Comparison of ENCODE assay signal across 8 mouse cellular contexts in genomic region chr14:21501048-21501657, GRCm38 (mm10). TPM values are rescaled to one million over a fixed set of nuclear protein-coding genes. Genes with fewer than 3 reads are reported as not detected.
DNase-seq lines count a peak whose midpoint lies in the region; ATAC-seq and TF ChIP-seq lines count a peak whose summit lies in the region.

No protein-coding gene starts in this region.

- peaks cover 71% of the 10 kb centered on the region for H3K36me3 ChIP-seq in E14TG2a.4 (ENCODE audit: insufficient read depth, low read length)
- no peaks in the 10 kb centered on the region for H3K36me3 ChIP-seq in embryonic facial prominence, embryonic 11.5 days (replicated peaks; ENCODE audit: control insufficient read depth, insufficient read depth, low read depth, low read length)
- H3K36me3 ChIP-seq in heart, postnatal 0 days (replicated peaks; ENCODE audit: control insufficient read depth, insufficient read depth, low read length), result no peaks in the 10 kb centered on the region
- peaks cover 10% of the 10 kb centered on the region for H3K36me3 ChIP-seq in limb, embryonic 10.5 days
- peaks cover 7% of the 10 kb centered on the region for H3K36me3 ChIP-seq in midbrain, embryonic 10.5 days

- no peaks in the 10 kb centered on the region for H3K27me3 ChIP-seq in E14TG2a.4 (ENCODE audit: insufficient read depth, low read length)
- no peaks in the 10 kb centered on the region for H3K27me3 ChIP-seq in embryonic facial prominence, embryonic 11.5 days (ENCODE audit: control insufficient read depth, insufficient read depth, low read length)
- no peaks in the 10 kb centered on the region for H3K27me3 ChIP-seq in heart, postnatal 0 days (ENCODE audit: control insufficient read depth, insufficient read depth, low read length)
- no peaks in the 10 kb centered on the region for H3K27me3 ChIP-seq in limb, embryonic 10.5 days (ENCODE audit: low read depth, poor library complexity, severe bottlenecking)
- no peaks in the 10 kb centered on the region for H3K27me3 ChIP-seq in midbrain, embryonic 10.5 days (ENCODE audit: low read depth, poor library complexity, severe bottlenecking)

- H3K9ac ChIP-seq in embryonic facial prominence, embryonic 11.5 days (replicated peaks; ENCODE audit: low read length), result peak overlapping the region; percentile 72
- peak overlapping the region; percentile 93 for H3K9ac ChIP-seq in heart, postnatal 0 days (replicated peaks; ENCODE audit: low read depth, low read length)

- peak overlapping the region; percentile 91 for H3K27ac ChIP-seq in embryonic facial prominence, embryonic 11.5 days (replicated peaks; ENCODE audit: low read depth, low read length)
- peak overlapping the region; percentile 100 for H3K27ac ChIP-seq in heart, postnatal 0 days (ENCODE audit: low read depth)
- peak overlapping the region; percentile 95 for H3K27ac ChIP-seq in limb, embryonic 10.5 days
- peak overlapping the region; percentile 99 for H3K27ac ChIP-seq in midbrain, embryonic 10.5 days (replicated peaks)

- H3K4me2 ChIP-seq in embryonic facial prominence, embryonic 11.5 days (ENCODE audit: low read depth, low read length), result peak overlapping the region; percentile 39
- H3K4me2 ChIP-seq in heart, postnatal 0 days (ENCODE audit: low read depth, low read length), result peak overlapping the region; percentile 65

- ATAC-seq in embryonic facial prominence, embryonic 11.5 days (replicated peaks; ENCODE audit: insufficient number of reproducible peaks, low FRiP score, low TSS enrichment, low read depth), result peak; percentile 5; the same call in 1 of the 2 replicates
- peak; percentile 59 for ATAC-seq in heart, postnatal 0 days (ENCODE audit: insufficient read depth, low read depth)

- no peaks in the 10 kb centered on the region for H3K9me3 ChIP-seq in E14TG2a.4 (ENCODE audit: low read length)
- no peaks in the 10 kb centered on the region for H3K9me3 ChIP-seq in embryonic facial prominence, embryonic 11.5 days (replicated peaks; ENCODE audit: control insufficient read depth, low read length)
- H3K9me3 ChIP-seq in heart, postnatal 0 days (replicated peaks; ENCODE audit: control insufficient read depth, low read length), result no peaks in the 10 kb centered on the region
- no peaks in the 10 kb centered on the region for H3K9me3 ChIP-seq in limb, embryonic 10.5 days (replicated peaks)
- no peaks in the 10 kb centered on the region for H3K9me3 ChIP-seq in midbrain, embryonic 10.5 days (replicated peaks)

- TF ChIP-seq CTCF in E14TG2a.4 (conservative IDR thresholded peaks at IDR 0.05; ENCODE audit: low read length), result no peak
- TF ChIP-seq CTCF in heart, postnatal 0 days (IDR thresholded peaks at IDR 0.05; ENCODE audit: low read depth), result no peak

- no peak for TF ChIP-seq EP300 in heart, postnatal 0 days (IDR thresholded peaks at IDR 0.05; ENCODE audit: low read depth)

- DNase-seq in adrenal gland, adult 18-20 months (ENCODE audit: low spot score in 2 of 2), result peak; percentile 86 to 91
- peak; percentile 93 for DNase-seq in embryonic facial prominence, embryonic 11.5 days (ENCODE audit: low spot score)
- DNase-seq in heart, postnatal 0 days (ENCODE audit: low spot score), result peak; percentile 90
- peak; percentile 94 for DNase-seq in limb, embryonic 10.5 days (ENCODE audit: low spot score)
- peak; percentile 93 for DNase-seq in midbrain, embryonic 10.5 days (ENCODE audit: low spot score)
- peak; percentile 87 to 96 for DNase-seq in spleen, postnatal 4 days (ENCODE audit: low spot score in 2 of 2)
- DNase-seq in right cerebral cortex, postnatal 25 days, result no peak

- peaks cover 76% of the 10 kb centered on the region for H3K4me1 ChIP-seq in E14TG2a.4 (replicated peaks; ENCODE audit: low read depth, low read length)
- no peaks in the 10 kb centered on the region for H3K4me1 ChIP-seq in embryonic facial prominence, embryonic 11.5 days (ENCODE audit: control insufficient read depth, insufficient read depth, low read length)
- H3K4me1 ChIP-seq in heart, postnatal 0 days (ENCODE audit: control insufficient read depth, insufficient read depth), result peaks cover 25% of the 10 kb centered on the region; the same call in 1 of the 2 replicates
- peaks cover 70% of the 10 kb centered on the region for H3K4me1 ChIP-seq in limb, embryonic 10.5 days
- H3K4me1 ChIP-seq in midbrain, embryonic 10.5 days, result peaks cover 24% of the 10 kb centered on the region

- H3K4me3 ChIP-seq in E14TG2a.4 (replicated peaks; ENCODE audit: low read length), result peak overlapping the region; percentile 90
- peak overlapping the region; percentile 70 for H3K4me3 ChIP-seq in embryonic facial prominence, embryonic 11.5 days (ENCODE audit: low read depth, low read length)
- peak overlapping the region; percentile 93 for H3K4me3 ChIP-seq in heart, postnatal 0 days (ENCODE audit: low read depth, low read length)
- H3K4me3 ChIP-seq in limb, embryonic 10.5 days, result peak overlapping the region; percentile 93
- H3K4me3 ChIP-seq in midbrain, embryonic 10.5 days, result peak overlapping the region; percentile 97

- WGBS in embryonic facial prominence, embryonic 11.5 days, result 2% methylated on average over 30 of the region's 38 CpGs
- WGBS in heart, postnatal 0 days, result under 1% methylated on average over 35 of the region's 38 CpGs
- 1% methylated on average over 36 of the region's 38 CpGs for WGBS in limb, embryonic 10.5 days
- 2% methylated on average over 33 of the region's 38 CpGs for WGBS in midbrain, embryonic 10.5 days

RNA-seq across cellular contexts. Expression of gene Kat6b, which starts 19.9 kb away (rescaled TPM):
- total RNA-seq in adrenal gland, adult 18-20 months (2021), result 10 to 100 TPM; 31.3 to 32.2 TPM
- 17.9 and 18.1 TPM in 2 replicates for polyA plus RNA-seq in embryonic facial prominence, embryonic 11.5 days (2014; fragmentation: Nextera tagmentation; extraction: Ambion mirVana)
- 13.9 and 52.9 TPM in 2 replicates for total RNA-seq in heart, postnatal 0 days (2014; rRNA removed; ENCODE audit: low replicate concordance)
- polyA plus RNA-seq in heart, postnatal 0 days (2015; fragmentation: Nextera tagmentation; extraction: Ambion mirVana), result 5.4 and 6.1 TPM in 2 replicates
- polyA plus RNA-seq in limb, embryonic 10.5 days (2016; fragmentation: Nextera tagmentation; extraction: Ambion mirVana), result 14.5 and 19.6 TPM in 2 replicates
- 10.4 and 15.8 TPM in 2 replicates for polyA plus RNA-seq in midbrain, embryonic 10.5 days (2016; fragmentation: Nextera tagmentation; extraction: Ambion mirVana)
